Mouse (Mus musculus) layer of hippocampus, adult 2 months (tissue): ENCODE data around the gene Sel1l2. TPM values are rescaled to one million over a fixed set of nuclear protein-coding genes. Genes with fewer than 3 reads are reported as not detected.
"Not testable (repeated sequence)": the region's sequence is repeated elsewhere in the genome, so short reads cannot be mapped to it uniquely, and the experiment has no call there.

ENCODE experiments used
- DNase-seq, 2 experiments: peaks; one replicate each; pipeline ENCODE4 v3.0.0; 2022; ENCODE audit warnings: low spot score in 2 of 2
- H3K27ac ChIP-seq: fragments of 200-600 bp; 2 replicates; pipeline ENCODE4 v1.8.1; 2022
- H3K4me3 ChIP-seq: fragments of 200-600 bp; 2 replicates; pipeline ENCODE4 v1.8.1; 2022; ENCODE audit warnings: mild to moderate bottlenecking
- CTCF ChIP-seq: fragments of 200-600 bp; conservative IDR thresholded peaks from 2 replicates; pipeline ENCODE4 v1.8.1; 2022; ENCODE audit warnings: antibody characterized with exemption, mild to moderate bottlenecking, moderate library complexity
- total RNA-seq, 2 experiments: library from RNA; stranded (reverse); gene quantifications; 2 replicates each; pipeline ENCODE4 v1.2.3; 2021

Gene Sel1l2
- total RNA-seq, 2 experiments from 2014 or later = not detected

- no peak for TF ChIP-seq CTCF
- DNase-seq = no peak
- H3K27ac ChIP-seq = no peak overlapping the region
- no peak overlapping the region for H3K4me3 ChIP-seq
Measured at GRCm38 (mm10) chr2:140255595-140256141, 133.8 kb downstream of the Sel1l2 start.

GRCm38 (mm10) chr2:140254256-140254655, 135.2 kb downstream of the Sel1l2 start:
- DNase-seq = no peak
- H3K27ac ChIP-seq = no peak overlapping the region
- H3K4me3 ChIP-seq = no peak overlapping the region
- no peak for TF ChIP-seq CTCF

GRCm38 (mm10) chr2:140243105-140243504, 146.4 kb downstream of the Sel1l2 start:
- TF ChIP-seq CTCF = no peak
- no peak for DNase-seq

GRCm38 (mm10) chr2:140242398-140242797, 147.1 kb downstream of the Sel1l2 start:
- H3K4me3 ChIP-seq = no peak overlapping the region
- no peak overlapping the region for H3K27ac ChIP-seq
- no peak for DNase-seq
- no peak for TF ChIP-seq CTCF

More at GRCm38 (mm10) chr2:140243105-140243504, 146.4 kb downstream of the Sel1l2 start:
- no peak overlapping the region for H3K4me3 ChIP-seq
- no peak overlapping the region for H3K27ac ChIP-seq

GRCm38 (mm10) chr2:140237245-140237644, 152.3 kb downstream of the Sel1l2 start:
- no peak for TF ChIP-seq CTCF
- Histone ChIP-seq H3K4me3 (no peak overlapping the region), H3K27ac (no peak overlapping the region)
- no peak for DNase-seq

GRCm38 (mm10) chr2:140230295-140230694, 159.2 kb downstream of the Sel1l2 start:
- no peak for TF ChIP-seq CTCF
- Histone ChIP-seq H3K4me3 (no peak overlapping the region), H3K27ac (no peak overlapping the region)
- DNase-seq = no peak

GRCm38 (mm10) chr2:140220325-140220724, 169.2 kb downstream of the Sel1l2 start:
- DNase-seq = no peak
- Histone ChIP-seq H3K4me3 (no peak overlapping the region), H3K27ac (no peak overlapping the region)
- no peak for TF ChIP-seq CTCF

- Histone ChIP-seq H3K27ac (peak overlapping the region; percentile 76), H3K4me3 (no peak overlapping the region)
- TF ChIP-seq CTCF = no peak
- no peak for DNase-seq
Measured at GRCm38 (mm10) chr2:140215965-140216364, 173.5 kb downstream of the Sel1l2 start.

GRCm38 (mm10) chr2:140215415-140215814, 174.1 kb downstream of the Sel1l2 start:
- DNase-seq = no peak
- peak overlapping the region; percentile 76 for H3K27ac ChIP-seq
- H3K4me3 ChIP-seq = no peak overlapping the region
- no peak for TF ChIP-seq CTCF

GRCm38 (mm10) chr2:140214519-140215027, 174.9 kb downstream of the Sel1l2 start:
- Histone ChIP-seq H3K27ac (peak overlapping the region; percentile 76; the same call in 1 of the 2 replicates), H3K4me3 (no peak overlapping the region)
- TF ChIP-seq CTCF = no peak
- no peak for DNase-seq

GRCm38 (mm10) chr2:140203756-140204155, 185.8 kb downstream of the Sel1l2 start:
- no peak for TF ChIP-seq CTCF
- DNase-seq = no peak
- Histone ChIP-seq H3K27ac (no peak overlapping the region), H3K4me3 (no peak overlapping the region)

- Histone ChIP-seq H3K27ac (peak overlapping the region; percentile 78), H3K4me3 (no peak overlapping the region)
- TF ChIP-seq CTCF = no peak
- no peak for DNase-seq
Measured at GRCm38 (mm10) chr2:140202573-140202972, 186.9 kb downstream of the Sel1l2 start.

GRCm38 (mm10) chr2:140200713-140201112, 188.8 kb downstream of the Sel1l2 start:
- H3K4me3 ChIP-seq = no peak overlapping the region
- H3K27ac ChIP-seq = no peak overlapping the region
- TF ChIP-seq CTCF = peak; percentile 73
- DNase-seq = peak in 1 of 2 experiments; percentile 18

GRCm38 (mm10) chr2:140185685-140186210, 203.8 kb downstream of the Sel1l2 start:
- not testable (repeated sequence) for H3K27ac ChIP-seq, H3K4me3 ChIP-seq, DNase-seq
- peak; percentile 60 for TF ChIP-seq CTCF

Other genes starting within 250 kb of the Sel1l2 start
- gene Gm17374, start 237.7 kb downstream of the Sel1l2 start, total RNA-seq = not detected
- gene Esf1, start 219.1 kb downstream of the Sel1l2 start, total RNA-seq = 10 to 100 TPM; 20.0 to 23.5 TPM
- 10 to 100 TPM; 50.3 to 54.6 TPM for gene Ndufaf5, start 219.1 kb downstream of the Sel1l2 start, total RNA-seq
- gene Macrod2, start 5.6 kb upstream of the Sel1l2 start, total RNA-seq = 10 to 100 TPM; 47.4 to 55.5 TPM